Comparison of ENCODE assay signal across 20 mouse cellular contexts in the genomic region with DNA sequence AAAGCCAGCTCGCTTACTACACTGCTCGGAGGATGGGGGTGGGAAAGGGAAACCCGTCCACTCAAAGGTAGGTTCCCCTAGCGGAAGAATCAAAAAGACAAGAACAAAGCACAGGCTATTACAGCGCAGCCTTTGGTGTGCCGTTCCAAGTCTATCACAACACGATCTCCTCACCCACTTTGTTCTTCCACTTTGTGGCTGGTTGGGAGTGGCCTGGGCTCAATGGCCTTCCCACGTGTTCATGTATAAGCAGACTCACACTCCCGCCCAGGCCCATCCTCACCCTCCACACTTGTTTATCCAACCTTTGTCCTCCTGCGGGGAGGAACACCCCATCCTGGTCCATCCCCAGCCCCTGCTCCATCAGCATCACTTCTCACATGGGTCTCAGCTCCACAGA.
DNase-seq lines count a peak whose midpoint lies in the region; ATAC-seq and TF ChIP-seq lines count a peak whose summit lies in the region.
"Had no signal": no experiment of that assay in that cellular context is flagged by ENCODE, and none has a peak within 500 bp of the region (broad histone marks: within the 10 kb centered on the region; RNA-seq: fewer than 3 reads in every experiment).

No protein-coding gene starts in this region.

- ATAC-seq in forebrain, embryonic 14.5 days = peak; percentile 42
- ATAC-seq in forebrain, embryonic 12.5 days (ENCODE audit: low FRiP score) = no peak
- ATAC-seq in intestine, postnatal 0 days = peak; percentile 64
- peak; percentile 64 for ATAC-seq in stomach, postnatal 0 days (ENCODE audit: low FRiP score, low TSS enrichment)
- ATAC-seq: CD4-positive, CD25-positive, alpha-beta regulatory T cell, adult 4 months; lung, postnatal 0 days had no signal

- H3K4me2 ChIP-seq in forebrain, embryonic 14.5 days (ENCODE audit: low read length) = no peak overlapping the region
- H3K4me2 ChIP-seq in forebrain, embryonic 12.5 days = no peak overlapping the region
- no peak overlapping the region for H3K4me2 ChIP-seq in intestine, postnatal 0 days (replicated peaks; ENCODE audit: low read depth)
- H3K4me2 ChIP-seq in stomach, postnatal 0 days (replicated peaks; ENCODE audit: low read depth) = no peak overlapping the region
- H3K4me2 ChIP-seq: hindbrain, embryonic 14.5 days; liver, embryonic 15.5 days; neural tube, embryonic 15.5 days had no signal

- H3K4me1 ChIP-seq in forebrain, embryonic 14.5 days (ENCODE audit: control insufficient read depth, insufficient read depth, low read length) = no peaks in the 10 kb centered on the region
- H3K4me1 ChIP-seq in forebrain, embryonic 12.5 days = peaks cover 16% of the 10 kb centered on the region
- no peaks in the 10 kb centered on the region for H3K4me1 ChIP-seq in intestine, postnatal 0 days (replicated peaks; ENCODE audit: control insufficient read depth, insufficient read depth, low read length)
- H3K4me1 ChIP-seq in stomach, postnatal 0 days (replicated peaks; ENCODE audit: control insufficient read depth, insufficient read depth) = no peaks in the 10 kb centered on the region
- H3K4me1 ChIP-seq: liver, embryonic 15.5 days had no signal

- no peak overlapping the region for H3K4me3 ChIP-seq in forebrain, embryonic 14.5 days (ENCODE audit: low read depth, low read length)
- no peak overlapping the region for H3K4me3 ChIP-seq in forebrain, embryonic 12.5 days (replicated peaks)
- H3K4me3 ChIP-seq in intestine, postnatal 0 days (ENCODE audit: low read depth, low read length) = no peak overlapping the region
- H3K4me3 ChIP-seq in stomach, postnatal 0 days (ENCODE audit: low read depth, low read length) = no peak overlapping the region
- H3K4me3 ChIP-seq: liver, embryonic 15.5 days; neural tube, embryonic 15.5 days had no signal

- no peak for TF ChIP-seq EP300 in stomach, postnatal 0 days (optimal IDR thresholded peaks at IDR 0.05)

- H3K27ac ChIP-seq in forebrain, embryonic 14.5 days (ENCODE audit: low read depth, low read length) = no peak overlapping the region
- no peak overlapping the region for H3K27ac ChIP-seq in forebrain, embryonic 12.5 days
- H3K27ac ChIP-seq in intestine, postnatal 0 days (ENCODE audit: low read depth, low read length) = no peak overlapping the region
- no peak overlapping the region for H3K27ac ChIP-seq in stomach, postnatal 0 days (replicated peaks)
- H3K27ac ChIP-seq: hindbrain, embryonic 14.5 days; liver, embryonic 15.5 days; neural tube, embryonic 15.5 days had no signal

- no peaks in the 10 kb centered on the region for H3K9me3 ChIP-seq in forebrain, embryonic 14.5 days (replicated peaks; ENCODE audit: control insufficient read depth, low read length)
- H3K9me3 ChIP-seq in forebrain, embryonic 12.5 days = no peaks in the 10 kb centered on the region
- H3K9me3 ChIP-seq in intestine, postnatal 0 days (ENCODE audit: control insufficient read depth) = no peaks in the 10 kb centered on the region
- H3K9me3 ChIP-seq in stomach, postnatal 0 days (ENCODE audit: control insufficient read depth, low read length) = no peaks in the 10 kb centered on the region
- H3K9me3 ChIP-seq: liver, embryonic 15.5 days; neural tube, embryonic 15.5 days had no signal

- whole genome bisulfite sequencing in forebrain, embryonic 14.5 days = 48% methylated on average over 10 of the region's 10 CpGs
- 55% methylated on average over 10 of the region's 10 CpGs for WGBS in forebrain, embryonic 12.5 days
- 38% methylated on average over 10 of the region's 10 CpGs for WGBS in intestine, postnatal 0 days
- WGBS in stomach, postnatal 0 days = 40% methylated on average over 10 of the region's 10 CpGs

- TF ChIP-seq CTCF in intestine, postnatal 0 days (IDR thresholded peaks at IDR 0.05; ENCODE audit: low read depth) = no peak
- no peak for TF ChIP-seq CTCF in stomach, postnatal 0 days (IDR thresholded peaks at IDR 0.05; ENCODE audit: low read depth)

- no peak for DNase-seq in forebrain, embryonic 14.5 days (ENCODE audit: low spot score)
- DNase-seq in retina, postnatal 1 day = peak; percentile 31
- DNase-seq in retina, embryonic 14.5 days (ENCODE audit: low spot score) = no peak
- DNase-seq in stomach, postnatal 0 days (ENCODE audit: low spot score) = peak; percentile 26
- DNase-seq in adrenal gland, adult (ENCODE audit: inconsistent age in 2 of 2, low spot score in 1 of 2) = no peak
- DNase-seq in right cerebral cortex, postnatal 36 days (ENCODE audit: low spot score in 2 of 2) = no peak
- DNase-seq: adrenal gland, postnatal 36 days; cerebellum, adult 11 months; cerebellum, postnatal 10 days; kidney, adult 18-20 months; kidney, postnatal 4 days; thymus, adult 18-20 months; thymus, postnatal 4 days had no signal

- H3K27me3 ChIP-seq in forebrain, embryonic 14.5 days (replicated peaks; ENCODE audit: control insufficient read depth, insufficient read depth, low read length) = no peaks in the 10 kb centered on the region
- no peaks in the 10 kb centered on the region for H3K27me3 ChIP-seq in forebrain, embryonic 12.5 days
- no peaks in the 10 kb centered on the region for H3K27me3 ChIP-seq in intestine, postnatal 0 days (replicated peaks; ENCODE audit: control insufficient read depth, insufficient read depth, low read length)
- no peaks in the 10 kb centered on the region for H3K27me3 ChIP-seq in stomach, postnatal 0 days (ENCODE audit: control insufficient read depth, insufficient read depth, low read length)
- H3K27me3 ChIP-seq: liver, embryonic 15.5 days; neural tube, embryonic 15.5 days had no signal

- no peaks in the 10 kb centered on the region for H3K36me3 ChIP-seq in forebrain, embryonic 14.5 days (ENCODE audit: control insufficient read depth, insufficient read depth, low read length)
- no peaks in the 10 kb centered on the region for H3K36me3 ChIP-seq in forebrain, embryonic 12.5 days (replicated peaks)
- H3K36me3 ChIP-seq in intestine, postnatal 0 days (ENCODE audit: control insufficient read depth, insufficient read depth) = no peaks in the 10 kb centered on the region
- H3K36me3 ChIP-seq in stomach, postnatal 0 days (ENCODE audit: control insufficient read depth, insufficient read depth, low read length) = no peaks in the 10 kb centered on the region
- H3K36me3 ChIP-seq: liver, embryonic 15.5 days; neural tube, embryonic 15.5 days had no signal

- H3K9ac ChIP-seq in forebrain, embryonic 14.5 days (ENCODE audit: low read length) = no peak overlapping the region
- no peak overlapping the region for H3K9ac ChIP-seq in forebrain, embryonic 12.5 days
- H3K9ac ChIP-seq in intestine, postnatal 0 days (ENCODE audit: low read depth, low read length) = no peak overlapping the region
- H3K9ac ChIP-seq in stomach, postnatal 0 days (ENCODE audit: low read length) = no peak overlapping the region
- H3K9ac ChIP-seq: hindbrain, embryonic 14.5 days; liver, embryonic 15.5 days; neural tube, embryonic 15.5 days had no signal

Comparison
In these comparisons a context has a peak if more than half of its experiments do, and no peak if none do; other contexts are left out.
1. DNase-seq: peak in retina, postnatal 1 day (single experiment) and stomach, postnatal 0 days (single experiment); none in forebrain, embryonic 14.5 days (single experiment), retina, embryonic 14.5 days (single experiment), adrenal gland, adult (0 of 2) and right cerebral cortex, postnatal 36 days (0 of 2).